Mouse (Mus musculus) heart, adult 2 months (tissue): ENCODE measurements around the gene Cldn19.

ENCODE experiments used
- CTCF ChIP-seq: fragments of 200-600 bp; IDR thresholded peaks from 2 replicates; pipeline ENCODE4 v1.8.1; 2022; ENCODE audit warnings: antibody characterized with exemption, mild to moderate bottlenecking, moderate library complexity
- EP300 ChIP-seq: fragments of 200-500 bp; IDR thresholded peaks from 2 replicates; pipeline ENCODE4 v1.6.1; 2011; ENCODE audit warnings: low read depth, low read length, control low read depth; ENCODE audit not compliant: insufficient read depth

DNA sequence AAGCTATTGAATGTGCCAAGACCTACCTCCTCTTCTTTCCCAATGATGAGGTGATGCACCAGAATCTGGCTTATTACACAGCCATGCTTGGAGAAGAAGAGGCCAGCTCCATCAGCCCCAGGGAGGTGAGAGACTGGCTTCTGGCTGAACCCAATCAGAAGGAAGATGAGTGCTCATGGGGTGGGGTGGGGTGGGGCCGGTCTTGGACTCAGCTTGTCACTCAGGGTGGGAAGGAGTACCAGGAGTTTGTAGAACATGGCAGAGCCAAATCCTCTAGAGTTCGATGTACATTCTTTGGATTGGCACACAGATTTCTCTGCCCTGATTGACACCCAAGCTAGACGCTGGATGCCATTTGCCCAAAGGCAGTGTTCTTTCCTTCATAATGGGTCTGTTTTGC is 16.6 kb upstream of the Cldn19 start:
- TF ChIP-seq EP300 (no peak), CTCF (no peak)
